Mouse (Mus musculus): ENCODE measurements at regions not wholly inside any gene's neighbourhood (a gene's known extent, or its start where the extent isn't known, plus 50 kb on each side); places are given as distances from the start of the nearest gene placed in this dataset.

- DNase-seq: no peak
- intact Hi-C loops (cut with DNase I): no loop called here
Measured at GRCm38 (mm10) chr12:5598961-5599360, 223.5 kb upstream of the Klhl29 start.

DNA sequence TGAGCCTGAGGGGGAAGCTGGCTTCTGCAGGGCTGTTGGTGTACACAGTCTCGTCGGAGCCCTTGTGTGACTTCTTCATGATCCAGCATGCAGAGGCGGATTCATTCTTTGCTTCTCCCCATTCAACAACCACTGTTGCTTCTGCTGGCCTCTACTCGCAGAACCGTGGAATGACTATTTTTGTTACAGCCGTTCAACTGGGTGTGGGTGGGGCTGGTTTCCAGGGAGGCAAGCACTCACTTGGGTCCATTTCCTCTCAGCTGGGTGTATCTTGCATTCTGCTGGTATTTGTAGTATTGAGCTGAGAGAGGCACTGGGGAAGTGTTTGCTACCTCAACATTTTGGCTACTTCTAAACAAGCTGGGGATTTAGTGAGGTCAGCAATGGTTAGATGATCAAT lies 197.3 kb upstream of the Klhl29 start:
- intact Hi-C loops (cut with DNase I): no loop called here
- no peak for DNase-seq

DNA sequence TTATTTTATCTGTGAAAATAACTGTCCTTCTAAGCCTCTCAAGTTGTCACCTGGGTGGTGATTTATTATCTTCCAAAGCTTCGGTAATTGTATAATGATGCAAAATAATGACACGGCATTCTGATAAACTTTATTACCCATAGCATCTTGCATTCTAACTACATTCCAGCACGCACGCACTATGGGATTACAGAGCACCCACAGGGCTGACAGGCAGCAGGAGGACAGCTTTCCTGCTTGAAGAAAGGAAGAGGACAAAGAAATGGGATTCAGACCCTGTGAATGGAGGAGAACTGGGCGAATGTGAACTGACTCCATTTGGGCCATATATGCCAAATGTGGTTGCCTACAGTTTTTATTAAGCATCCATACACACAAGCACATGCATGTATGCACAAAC lies 193.5 kb upstream of the Klhl29 start:
- intact Hi-C loops (cut with DNase I): no loop called here

GRCm38 (mm10) chr12:5566231-5566630 lies 190.7 kb upstream of the Klhl29 start:
- intact Hi-C loops (cut with DNase I): no loop called here
- DNase-seq: no peak

More for the DNA sequence above, 193.5 kb upstream of the Klhl29 start:
- no peak for DNase-seq

DNA sequence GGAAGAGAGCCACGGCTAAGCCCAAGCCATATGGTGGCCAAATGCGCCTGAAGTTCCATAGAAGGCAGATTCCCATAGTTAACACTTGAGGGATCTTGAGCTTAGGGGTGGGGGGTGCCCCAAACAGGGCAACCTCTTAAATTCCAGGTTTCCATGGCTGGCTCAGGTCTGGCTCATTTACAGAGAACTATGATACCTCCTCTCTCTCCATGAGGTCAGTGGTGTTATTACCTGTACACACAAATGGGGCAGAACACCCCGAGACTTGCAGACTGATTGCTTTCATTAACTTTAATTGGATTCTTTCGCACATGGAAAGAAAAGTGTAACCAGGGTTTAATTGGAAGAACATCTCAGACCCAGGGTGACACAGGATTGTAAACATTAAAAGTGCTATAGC lies 177.1 kb upstream of the Klhl29 start:
- no peak for DNase-seq
- intact Hi-C loops (cut with DNase I): no loop called here

GRCm38 (mm10) chr12:5551901-5552300 lies 176.4 kb upstream of the Klhl29 start:
- intact Hi-C loops (cut with DNase I): no loop called here
- no peak for DNase-seq

DNA sequence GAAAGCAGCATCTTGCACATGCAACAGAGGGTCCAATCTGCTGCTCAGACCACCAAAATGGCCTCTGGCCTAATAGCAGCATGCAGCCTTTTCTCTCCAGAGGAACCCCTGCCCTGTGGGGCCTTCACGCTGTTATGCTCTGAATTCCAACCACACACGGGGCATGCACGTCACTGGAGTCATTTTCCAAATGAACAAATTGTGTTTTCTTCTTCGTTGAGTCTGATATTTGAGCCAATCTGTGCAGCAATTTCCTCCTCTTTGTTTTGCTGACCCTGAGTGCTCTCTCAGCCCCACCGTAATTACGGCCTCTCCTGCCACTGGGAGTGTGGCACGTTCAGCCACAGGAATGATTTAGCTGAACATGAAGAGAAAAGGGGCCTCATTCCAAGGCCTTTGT lies 174.3 kb upstream of the Klhl29 start:
- intact Hi-C loops (cut with DNase I): no loop called here
- DNase-seq: no peak

DNA sequence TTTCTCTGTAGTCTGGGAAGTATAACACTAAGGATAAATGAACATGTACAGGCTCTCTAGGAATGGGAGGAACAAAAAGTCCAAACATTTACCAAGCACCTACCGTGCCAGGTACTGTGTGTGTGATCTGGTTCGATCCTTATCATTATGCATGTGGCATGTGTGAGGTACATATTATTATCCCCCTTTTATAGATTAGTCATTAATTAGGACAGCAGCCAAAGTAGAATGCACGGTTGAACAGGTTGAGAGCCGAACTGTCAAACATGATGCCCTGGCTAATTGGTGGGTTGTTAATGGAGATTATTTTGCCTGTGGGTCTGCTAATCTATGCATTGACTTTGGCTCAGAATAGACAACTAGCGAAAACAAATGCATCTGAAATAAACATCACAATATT lies 172.2 kb upstream of the Klhl29 start:
- intact Hi-C loops (cut with DNase I): no loop called here

DNA sequence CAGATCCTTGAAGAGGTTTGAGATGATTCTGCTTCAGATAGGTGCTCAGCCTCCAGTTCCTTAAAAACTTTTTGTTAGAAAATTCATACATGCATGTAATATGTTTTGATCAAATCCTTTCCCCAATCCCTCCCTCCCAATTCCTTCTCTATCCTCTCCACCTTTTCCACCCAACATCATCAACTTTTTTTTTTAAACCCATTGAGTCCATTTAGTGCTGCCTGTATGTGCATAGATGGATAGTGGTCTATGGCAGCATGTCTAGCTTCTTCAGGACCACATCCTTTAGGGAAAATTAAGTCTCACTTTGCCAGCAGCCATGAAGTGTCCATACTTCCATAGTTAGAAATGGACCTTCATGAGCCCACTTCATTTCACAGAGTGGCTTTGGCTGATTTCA lies 167.2 kb upstream of the Klhl29 start:
- intact Hi-C loops (cut with DNase I): no loop called here
- DNase-seq: no peak

More for the DNA sequence above, 172.2 kb upstream of the Klhl29 start:
- no peak for DNase-seq

DNA sequence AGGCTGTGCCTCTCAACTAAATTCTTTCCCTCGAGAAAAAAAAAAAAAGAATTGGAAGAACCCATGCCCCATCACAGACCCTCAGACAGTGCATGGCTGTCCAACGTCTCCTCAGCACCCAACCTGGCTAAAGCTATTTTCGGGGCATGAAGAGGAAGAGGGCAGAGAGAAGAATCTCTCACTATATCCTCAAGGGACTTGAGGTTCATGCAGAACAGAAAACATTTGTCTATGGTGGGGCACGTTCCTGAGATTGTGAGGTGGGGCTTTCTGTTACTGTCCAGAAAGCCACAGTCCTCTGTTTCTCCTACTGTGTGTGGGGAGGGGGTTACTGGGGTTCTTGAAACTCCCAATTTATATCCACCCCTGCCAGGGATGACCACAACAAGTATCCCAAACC lies 120.8 kb upstream of the Klhl29 start:
- no peak for DNase-seq

DNA sequence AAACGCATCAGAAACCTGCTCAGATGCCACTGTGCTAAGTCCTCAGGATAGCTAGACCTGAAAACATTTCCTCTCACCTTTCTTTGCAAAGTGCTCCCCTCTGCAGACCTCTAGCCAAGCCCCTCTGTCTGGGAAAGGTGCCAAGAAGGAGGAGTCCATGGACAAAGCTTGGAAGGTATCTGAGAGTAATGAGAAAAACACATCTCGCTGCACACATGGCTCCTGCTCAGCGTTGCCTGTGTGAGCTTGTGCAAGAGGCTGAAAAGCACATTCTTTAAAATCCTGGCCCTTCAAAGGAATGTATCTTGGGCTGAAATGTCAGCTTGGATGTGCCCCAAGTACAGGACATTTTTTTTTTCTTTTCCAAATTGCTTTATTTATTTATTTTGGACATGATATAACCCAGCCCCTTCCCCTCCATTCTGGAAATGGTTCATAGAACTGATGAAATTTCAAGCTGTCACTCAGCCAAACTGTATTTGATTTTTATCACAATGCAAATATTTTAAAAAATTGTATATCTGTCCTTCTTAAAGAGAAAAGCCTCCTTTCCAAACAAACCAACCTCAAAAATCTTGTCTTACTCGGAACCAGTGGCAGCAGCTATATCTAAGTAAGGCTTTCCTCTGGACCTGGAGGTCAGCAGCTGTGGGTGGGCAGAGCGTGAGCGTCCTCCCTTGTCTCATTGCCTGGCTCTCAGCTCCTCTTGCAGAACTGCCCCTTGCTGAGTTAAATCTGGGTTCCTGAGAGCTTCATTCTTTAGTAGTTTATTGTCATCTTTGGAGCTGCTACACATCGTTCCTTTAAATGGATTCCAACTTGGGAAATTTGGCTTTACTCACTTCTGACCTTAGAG lies 119.4 kb upstream of the Klhl29 start:
- intact Hi-C loops (cut with DNase I): no loop called here
- DNase-seq: peak in 1 of 2 experiments; percentile 3

More for the DNA sequence above, 120.8 kb upstream of the Klhl29 start:
- intact Hi-C loops (cut with DNase I): no loop called here

- intact Hi-C loops (cut with DNase I): no loop called here
- DNase-seq: no peak
Measured at GRCm38 (mm10) chr12:5464250-5464899, 88.9 kb upstream of the Klhl29 start.

GRCm38 (mm10) chr12:5453157-5453556 lies 77.7 kb upstream of the Klhl29 start:
- intact Hi-C loops (cut with DNase I): no loop called here

DNA sequence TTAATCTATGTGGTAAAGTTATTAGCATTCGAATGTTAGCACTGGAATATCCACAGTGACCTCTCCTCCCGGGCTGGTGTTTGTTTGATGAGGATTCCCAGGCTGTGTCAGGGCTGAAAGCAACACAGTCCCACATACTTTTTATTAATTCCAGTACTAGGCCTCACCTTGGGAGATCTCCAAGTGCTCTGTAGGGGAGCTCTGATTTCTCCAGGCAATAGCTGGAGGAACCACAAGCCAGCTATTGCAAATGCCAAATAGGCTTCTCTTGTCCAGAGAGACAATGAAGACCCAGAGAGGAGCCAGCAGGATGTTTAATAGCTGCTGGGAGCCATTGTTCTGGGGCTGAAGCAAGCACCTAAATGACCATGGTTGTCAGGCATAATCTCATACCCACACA lies 68.2 kb upstream of the Klhl29 start:
- DNase-seq: no peak
- intact Hi-C loops (cut with DNase I): no loop called here

More at GRCm38 (mm10) chr12:5453157-5453556, 77.7 kb upstream of the Klhl29 start:
- no peak for DNase-seq

- no peak for DNase-seq
- intact Hi-C loops (cut with DNase I): no loop called here
Measured at GRCm38 (mm10) chr12:5443091-5443531, 67.6 kb upstream of the Klhl29 start.

DNA sequence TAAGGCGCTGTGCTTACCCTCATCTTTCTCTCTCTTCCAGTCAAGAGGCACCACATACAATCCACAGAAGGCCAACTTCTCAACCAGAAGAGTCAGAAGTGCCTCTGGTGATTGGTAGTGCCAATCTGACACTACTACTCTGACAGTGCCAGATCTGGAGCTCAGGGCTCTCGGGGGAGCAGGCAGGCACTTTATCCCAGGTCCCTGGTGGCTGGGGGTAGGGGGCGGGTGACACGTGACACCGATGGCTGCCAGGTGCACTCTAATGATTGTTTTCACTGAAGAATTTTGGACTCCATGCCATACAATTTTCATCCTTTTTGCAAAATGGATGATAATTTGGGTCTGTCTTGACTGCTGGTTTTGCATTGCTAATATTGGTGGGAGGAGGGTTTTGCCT lies 67.2 kb upstream of the Klhl29 start:
- intact Hi-C loops (cut with DNase I): no loop called here
- no peak for DNase-seq

DNA sequence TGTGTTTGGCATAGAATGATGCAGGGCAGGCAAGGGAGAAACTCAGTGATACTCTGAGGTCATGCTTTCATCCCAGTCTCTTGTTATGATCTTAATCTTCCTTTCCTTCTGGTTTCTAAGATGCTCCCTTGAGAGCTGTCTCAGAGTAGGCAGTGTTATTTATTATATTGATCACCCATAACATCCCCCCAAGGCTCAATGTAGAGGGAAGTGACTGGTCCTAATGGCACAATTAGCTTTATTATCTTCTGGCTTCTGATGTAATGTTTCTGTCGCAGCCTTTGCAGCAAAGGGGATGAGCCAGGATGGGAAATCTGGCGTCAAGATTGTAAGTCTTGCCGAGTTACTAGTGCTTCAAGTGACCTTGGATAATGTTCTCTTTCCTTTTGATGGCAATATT lies 65.0 kb upstream of the Klhl29 start:
- intact Hi-C loops (cut with DNase I): no loop called here
- no peak for DNase-seq

DNA sequence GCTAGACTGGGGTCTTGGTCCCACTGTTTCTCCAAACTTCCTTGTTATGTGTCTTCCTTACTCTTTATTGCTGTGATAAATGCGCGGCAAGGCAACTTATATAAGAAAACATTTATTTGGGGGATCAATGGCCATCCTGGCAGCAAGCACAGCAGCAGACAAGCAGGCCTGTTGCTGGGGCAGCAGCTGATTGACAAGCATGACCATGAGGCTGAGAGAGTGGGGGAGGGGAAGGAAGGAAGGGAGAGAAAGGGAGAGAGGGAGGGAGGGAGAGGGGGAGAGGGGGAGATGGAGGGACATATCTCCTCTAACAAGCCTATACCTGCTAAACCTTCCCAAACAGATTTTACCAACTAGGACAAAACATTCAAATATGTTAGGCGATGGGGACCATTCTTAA lies 60.4 kb upstream of the Klhl29 start:
- intact Hi-C loops (cut with DNase I): no loop called here
- no peak for DNase-seq

- intact Hi-C loops (cut with DNase I): no loop called here
- no peak for DNase-seq
Measured at GRCm38 (mm10) chr12:5434060-5434459, 58.6 kb upstream of the Klhl29 start.

- intact Hi-C loops (cut with DNase I): no loop called here
- DNase-seq: no peak
Measured at GRCm38 (mm10) chr12:5432688-5433087, 57.2 kb upstream of the Klhl29 start.

DNA sequence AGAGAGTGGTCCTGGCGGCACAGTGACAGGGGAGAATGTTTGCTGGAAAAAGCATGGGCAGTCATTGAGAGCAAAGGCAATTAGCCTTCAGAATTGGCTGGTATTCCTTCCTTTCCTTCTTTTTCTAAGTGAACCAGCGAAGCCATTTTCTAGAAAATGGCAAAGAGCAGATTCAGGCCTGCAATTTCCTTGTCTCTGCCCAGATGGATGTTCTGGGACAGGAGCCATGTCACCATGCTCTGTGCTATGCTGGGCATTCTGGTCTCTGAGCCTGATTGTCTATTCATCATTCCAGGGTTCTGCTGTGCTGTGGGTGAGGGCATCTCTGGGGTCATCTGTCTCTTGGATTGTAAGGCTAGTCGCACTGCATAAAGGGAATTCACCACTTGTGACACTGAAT lies 53.3 kb upstream of the Klhl29 start:
- intact Hi-C loops (cut with DNase I): no loop called here
- no peak for DNase-seq
